Mouse (Mus musculus): ENCODE results near the gene Ppp2r5c.

GRCm38 (mm10) chr12:110429990-110430389 lies 16.9 kb upstream of the Ppp2r5c start:
- TF ChIP-seq CTCF (IDR thresholded peaks at IDR 0.05; ENCODE audit: borderline replicate concordance, insufficient read depth, low read length) (no peak), POLR2A (IDR thresholded peaks at IDR 0.05; ENCODE audit: low read depth, low read length) (no peak)
